Mouse (Mus musculus) neural tube, embryonic 11.5 days (tissue): ENCODE data around the gene Rack1. TPM values are rescaled to one million over a fixed set of nuclear protein-coding genes. Genes with fewer than 3 reads are reported as not detected.

ENCODE experiments used
- ATAC-seq: fragments of 200-750 bp; cut with Nextera tagmentation; 2 replicates; pipeline ENCODE4 v1.8.0; 2017; ENCODE audit warnings: moderate number of reproducible peaks, mild to moderate bottlenecking, moderate TSS enrichment, moderate library complexity; ENCODE audit not compliant: insufficient read depth, low FRiP score, low TSS enrichment
- DNase-seq: peaks from one replicate; pipeline ENCODE4 v3.0.0-alpha.2; 2015; ENCODE audit warnings: low spot score
- H3K27ac ChIP-seq: fragments of 300-500 bp; sonication (generic); 2 replicates; pipeline ENCODE4 v1.5.1; 2014; ENCODE audit warnings: low read depth, mild to moderate bottlenecking, low read length
- H3K27me3 ChIP-seq: fragments of 300-500 bp; sonication (generic); 2 replicates; pipeline ENCODE4 v1.6.1; 2014; ENCODE audit warnings: mild to moderate bottlenecking, low read length, mixed read lengths; ENCODE audit not compliant: control insufficient read depth, insufficient read depth
- H3K36me3 ChIP-seq: fragments of 300-500 bp; sonication (generic); 2 replicates; pipeline ENCODE4 v1.6.1; 2014; ENCODE audit warnings: mild to moderate bottlenecking, low read length, moderate library complexity, mixed read lengths; ENCODE audit not compliant: control insufficient read depth, insufficient read depth
- H3K4me1 ChIP-seq: fragments of 300-500 bp; sonication (generic); 2 replicates; pipeline ENCODE4 v1.6.1; 2014; ENCODE audit warnings: low read length, mixed read lengths; ENCODE audit not compliant: control insufficient read depth, insufficient read depth
- H3K4me2 ChIP-seq: fragments of 300-500 bp; sonication (generic); 2 replicates; pipeline ENCODE4 v1.6.1; 2014; ENCODE audit warnings: low read depth, mild to moderate bottlenecking, moderate library complexity
- H3K4me3 ChIP-seq: fragments of 300-500 bp; sonication (generic); 2 replicates; pipeline ENCODE4 v1.5.1; 2014; ENCODE audit warnings: low read depth, low read length
- H3K9ac ChIP-seq: fragments of 300-500 bp; sonication (generic); 2 replicates; pipeline ENCODE4 v1.6.1; 2014; ENCODE audit warnings: mild to moderate bottlenecking, low read length
- H3K9me3 ChIP-seq: fragments of 300-500 bp; sonication (generic); 2 replicates; pipeline ENCODE4 v1.6.1; 2016; ENCODE audit warnings: low read length; ENCODE audit not compliant: control insufficient read depth
- WGBS: fragments of 180-500 bp; shearing (Covaris S2); extraction: QIAGEN DNeasy Blood & Tissue Kit; methylation state at CpG from one replicate; pipeline ENCODE4 v1.1.7; 2014; 5-methylcytosine and 5-hydroxymethylcytosine counted together
- polyA plus RNA-seq: library from polyadenylated mRNA; unstranded; fragments of >200 nt; fragmentation: Nextera tagmentation; extraction: Ambion mirVana; gene quantifications from 2 replicates; pipeline ENCODE4 v1.2.1, GENCODE M21; 2014

The Rack1 gene
- polyA plus RNA-seq, 1 experiment from 2014 or later, result 652 TPM

- H3K27ac ChIP-seq, result no peak overlapping the region
- peak; percentile 54 for DNase-seq
- ATAC-seq, result peak; percentile 25; the same call in 1 of the 2 replicates
- H3K4me2 ChIP-seq, result peak overlapping the region; percentile 40
- H3K9me3 ChIP-seq, result no peaks in the 10 kb centered on the region
- H3K27me3 ChIP-seq, result peaks cover 7% of the 10 kb centered on the region
- no peaks in the 10 kb centered on the region for H3K36me3 ChIP-seq
- no peaks in the 10 kb centered on the region for H3K4me1 ChIP-seq
- H3K4me3 ChIP-seq, result peak overlapping the region; percentile 38
- H3K9ac ChIP-seq, result peak overlapping the region; percentile 41; the same call in 1 of the 2 replicates
- 0% methylated on average over 6 of the region's 6 CpGs for WGBS
These were observed 26.6 kb downstream of the Rack1 start for GRCm38 (mm10) chr11:48826752-48827096.

GRCm38 (mm10) chr11:48827926-48828325, 27.8 kb downstream of the Rack1 start:
- Histone ChIP-seq H3K4me2 (no peak overlapping the region), H3K9me3 (no peaks in the 10 kb centered on the region), H3K9ac (no peak overlapping the region), H3K27me3 (peaks cover 7% of the 10 kb centered on the region), H3K4me3 (no peak overlapping the region), H3K4me1 (no peaks in the 10 kb centered on the region), H3K36me3 (no peaks in the 10 kb centered on the region), H3K27ac (no peak overlapping the region)
- 77% methylated on average over 6 of the region's 6 CpGs for WGBS
- no peak for DNase-seq
- no peak for ATAC-seq

GRCm38 (mm10) chr11:48830279-48830678, 30.1 kb downstream of the Rack1 start:
- Histone ChIP-seq H3K36me3 (no peaks in the 10 kb centered on the region), H3K9ac (no peak overlapping the region), H3K9me3 (no peaks in the 10 kb centered on the region), H3K27me3 (no peaks in the 10 kb centered on the region), H3K27ac (no peak overlapping the region), H3K4me1 (no peaks in the 10 kb centered on the region), H3K4me2 (no peak overlapping the region), H3K4me3 (no peak overlapping the region)
- ATAC-seq (no peak), DNase-seq (no peak)
- WGBS, result 76% methylated on average over 2 of the region's 2 CpGs

- DNase-seq (no peak), ATAC-seq (no peak)
- no peak overlapping the region for H3K4me2 ChIP-seq
- H3K9me3 ChIP-seq, result no peaks in the 10 kb centered on the region
- no peak overlapping the region for H3K9ac ChIP-seq
- no peak overlapping the region for H3K27ac ChIP-seq
- WGBS, result 88% methylated on average over 2 of the region's 2 CpGs
- no peak overlapping the region for H3K4me3 ChIP-seq
- no peaks in the 10 kb centered on the region for H3K36me3 ChIP-seq
- H3K27me3 ChIP-seq, result no peaks in the 10 kb centered on the region
- no peaks in the 10 kb centered on the region for H3K4me1 ChIP-seq
These were observed 31.1 kb downstream of the Rack1 start for GRCm38 (mm10) chr11:48831273-48831672.

DNA sequence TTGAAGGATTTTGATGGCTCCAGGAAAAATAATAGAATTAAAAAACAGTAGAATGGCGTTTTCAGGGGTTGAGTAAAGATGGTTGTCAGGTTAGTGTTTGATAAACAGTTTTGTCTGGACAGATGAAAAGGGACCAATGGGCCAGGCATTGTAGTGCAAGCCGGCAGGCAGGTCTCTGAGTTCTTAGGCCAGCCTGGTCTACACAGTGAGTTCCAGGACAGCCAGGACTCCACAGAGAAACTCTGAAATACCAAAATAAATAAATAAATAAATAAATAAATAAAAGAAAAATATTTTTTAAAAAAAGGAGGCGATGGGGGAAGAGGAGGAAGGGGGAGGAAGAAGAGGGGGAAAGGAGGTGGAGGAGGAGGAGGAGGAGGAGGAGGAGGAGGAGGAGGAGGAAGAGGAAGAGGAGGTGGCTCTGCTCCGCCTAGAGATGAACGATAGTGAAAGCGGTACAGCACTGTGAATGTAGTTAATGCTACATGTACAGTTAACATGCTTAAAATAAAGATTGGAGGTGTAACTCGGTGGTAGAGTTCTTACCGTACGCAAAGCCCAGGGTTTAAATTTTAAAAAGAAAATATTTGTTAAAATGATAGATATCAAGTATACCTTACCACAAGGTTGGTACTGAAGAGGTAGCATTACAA, 33.1 kb downstream of the Rack1 start:
- Histone ChIP-seq H3K27ac (no peak overlapping the region), H3K4me1 (0 out of 2 replicates have a peak, but pooled peaks cover 3% of the 10 kb centered on the region), H3K9ac (no peak overlapping the region), H3K4me3 (peak overlapping the region; percentile 40; the same call in 1 of the 2 replicates), H3K36me3 (no peaks in the 10 kb centered on the region), H3K4me2 (peak overlapping the region; percentile 35), H3K27me3 (peaks cover 5% of the 10 kb centered on the region; the same call in 1 of the 2 replicates), H3K9me3 (no peaks in the 10 kb centered on the region)
- DNase-seq, result no peak
- 47% methylated on average over 8 of the region's 9 CpGs for WGBS
- ATAC-seq, result no peak

GRCm38 (mm10) chr11:48833731-48834639, 33.9 kb downstream of the Rack1 start:
- Histone ChIP-seq H3K27me3 (peaks cover 5% of the 10 kb centered on the region; the same call in 1 of the 2 replicates), H3K9me3 (no peaks in the 10 kb centered on the region), H3K27ac (no peak overlapping the region), H3K9ac (peak overlapping the region; percentile 44), H3K36me3 (no peaks in the 10 kb centered on the region), H3K4me3 (peak overlapping the region; percentile 40), H3K4me1 (0 out of 2 replicates have a peak, but pooled peaks cover 3% of the 10 kb centered on the region), H3K4me2 (peak overlapping the region; percentile 35)
- DNase-seq, result peak; percentile 90
- ATAC-seq, result peak; percentile 88
- under 1% methylated on average over 30 of the region's 30 CpGs for WGBS

DNA sequence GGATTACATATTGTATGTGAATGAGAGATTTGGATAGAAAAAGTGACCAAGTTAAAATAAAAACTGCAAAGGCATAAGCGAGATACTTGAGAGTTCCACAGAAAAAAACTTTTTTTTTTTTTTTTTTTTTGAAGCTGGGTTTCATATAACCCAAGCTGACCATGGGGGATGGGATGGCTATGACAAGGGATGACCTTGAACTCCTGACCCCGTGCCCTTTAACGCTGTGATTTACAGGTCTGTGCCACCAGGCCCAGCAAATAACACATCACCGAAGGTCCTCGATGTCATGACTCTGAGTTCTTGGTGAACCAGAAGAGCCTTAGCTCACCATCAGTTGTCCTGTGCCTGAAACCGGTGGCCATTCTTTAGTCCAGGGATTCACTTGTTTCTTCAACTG, 35.8 kb downstream of the Rack1 start:
- Histone ChIP-seq H3K9me3 (no peaks in the 10 kb centered on the region), H3K9ac (no peak overlapping the region), H3K27ac (no peak overlapping the region), H3K4me3 (no peak overlapping the region), H3K36me3 (no peaks in the 10 kb centered on the region), H3K27me3 (peaks cover 5% of the 10 kb centered on the region; the same call in 1 of the 2 replicates), H3K4me2 (no peak overlapping the region), H3K4me1 (0 out of 2 replicates have a peak, but pooled peaks cover 3% of the 10 kb centered on the region)
- 72% methylated on average over 6 of the region's 6 CpGs for WGBS
- ATAC-seq, result no peak
- DNase-seq, result no peak

DNA sequence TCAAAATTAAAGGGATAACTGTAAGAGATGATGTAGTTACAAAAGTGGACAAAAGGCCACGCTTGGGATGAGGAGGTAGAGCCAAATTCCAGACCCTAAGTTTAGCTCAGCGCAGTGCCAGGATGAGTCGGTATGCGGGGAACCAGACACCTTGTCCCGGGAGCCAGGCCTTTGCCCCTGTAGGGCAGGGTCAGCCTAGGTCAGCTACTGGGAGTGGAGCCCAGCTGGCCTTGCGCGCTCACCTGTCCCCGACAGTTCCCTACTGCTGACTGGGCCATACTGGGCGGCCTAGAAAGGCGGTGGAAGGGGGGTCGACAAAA, 36.8 kb downstream of the Rack1 start:
- Histone ChIP-seq H3K36me3 (no peaks in the 10 kb centered on the region), H3K4me2 (peak overlapping the region; percentile 91), H3K4me3 (peak overlapping the region; percentile 83), H3K9ac (peak overlapping the region; percentile 62; the same call in 1 of the 2 replicates), H3K4me1 (0 out of 2 replicates have a peak, but pooled peaks cover 3% of the 10 kb centered on the region), H3K9me3 (no peaks in the 10 kb centered on the region), H3K27me3 (peaks cover 5% of the 10 kb centered on the region; the same call in 1 of the 2 replicates), H3K27ac (no peak overlapping the region)
- DNase-seq (no peak), ATAC-seq (no peak)
- 8% methylated on average over 11 of the region's 11 CpGs for WGBS
